Mouse (Mus musculus) erythroblast, embryonic 14.5 days (primary cell): Measurements from ENCODE around the gene Klrb1b.

Experiments used
- GATA1 ChIP-seq: IDR thresholded peaks from 2 replicates; pipeline ENCODE4 v1.6.1; 2012; ENCODE audit warnings: low read length, inconsistent platforms, mixed read lengths
- TAL1 ChIP-seq: IDR thresholded peaks from 3 replicates; pipeline ENCODE4 v1.6.1; 2012; ENCODE audit warnings: low read length, inconsistent platforms, mixed read lengths

DNA sequence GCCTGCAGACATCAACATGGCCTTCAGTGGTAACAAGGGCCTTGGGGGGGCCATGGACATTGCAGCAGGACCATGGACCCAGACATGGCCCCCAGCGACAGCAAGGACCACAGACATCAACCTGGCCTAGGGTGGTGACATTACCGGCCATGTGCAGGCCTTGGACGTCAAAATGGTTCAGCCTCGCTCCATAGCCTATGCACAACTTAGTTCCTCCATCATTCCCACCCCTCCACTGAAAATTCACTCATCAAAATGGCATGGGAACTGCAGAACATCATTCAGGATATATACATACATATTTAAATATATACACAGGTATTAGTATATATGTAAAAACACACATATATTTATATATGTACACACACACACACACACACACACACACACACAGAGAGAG is 21.3 kb upstream of the Klrb1b start:
- TF ChIP-seq TAL1, result no peak
- TF ChIP-seq GATA1, result no peak
